Mouse (Mus musculus) kidney, adult 9 months (tissue): ENCODE data around the gene Dhx33.

ENCODE experiments used
- DNase-seq: peaks from one replicate; pipeline ENCODE4 v3.0.0; 2022

The Dhx33 gene

DNA sequence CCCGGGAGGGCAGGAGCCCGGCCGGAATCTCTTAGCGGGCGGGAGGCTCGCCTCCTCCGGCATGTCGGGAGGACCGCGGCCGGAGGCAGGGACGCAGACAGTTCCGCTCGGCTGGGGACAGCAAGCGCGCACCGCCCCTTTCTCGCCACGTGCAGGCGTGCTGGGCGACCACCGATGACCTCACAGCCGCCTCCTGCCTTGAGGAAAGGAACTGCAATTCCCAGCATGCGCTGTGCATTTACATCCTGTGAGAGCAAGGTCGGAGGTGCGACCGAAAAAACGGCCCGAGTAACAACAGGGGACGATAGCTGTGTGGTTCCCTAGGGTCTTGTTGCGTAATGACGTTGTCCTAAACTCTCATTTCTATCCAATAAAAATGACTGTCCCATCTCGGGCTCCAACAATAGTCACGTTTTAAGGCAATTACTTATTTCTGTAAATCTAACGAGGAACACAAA is at the start of gene Dhx33:
Gene Dhx33 (minus strand): TSS at position 122 of the 458 bp plus-strand sequence.
- peak; percentile 98 for DNase-seq

- peak; percentile 10 for DNase-seq
These were observed 48.3 kb upstream of the Dhx33 start for GRCm38 (mm10) chr11:71052554-71052953.

DNA sequence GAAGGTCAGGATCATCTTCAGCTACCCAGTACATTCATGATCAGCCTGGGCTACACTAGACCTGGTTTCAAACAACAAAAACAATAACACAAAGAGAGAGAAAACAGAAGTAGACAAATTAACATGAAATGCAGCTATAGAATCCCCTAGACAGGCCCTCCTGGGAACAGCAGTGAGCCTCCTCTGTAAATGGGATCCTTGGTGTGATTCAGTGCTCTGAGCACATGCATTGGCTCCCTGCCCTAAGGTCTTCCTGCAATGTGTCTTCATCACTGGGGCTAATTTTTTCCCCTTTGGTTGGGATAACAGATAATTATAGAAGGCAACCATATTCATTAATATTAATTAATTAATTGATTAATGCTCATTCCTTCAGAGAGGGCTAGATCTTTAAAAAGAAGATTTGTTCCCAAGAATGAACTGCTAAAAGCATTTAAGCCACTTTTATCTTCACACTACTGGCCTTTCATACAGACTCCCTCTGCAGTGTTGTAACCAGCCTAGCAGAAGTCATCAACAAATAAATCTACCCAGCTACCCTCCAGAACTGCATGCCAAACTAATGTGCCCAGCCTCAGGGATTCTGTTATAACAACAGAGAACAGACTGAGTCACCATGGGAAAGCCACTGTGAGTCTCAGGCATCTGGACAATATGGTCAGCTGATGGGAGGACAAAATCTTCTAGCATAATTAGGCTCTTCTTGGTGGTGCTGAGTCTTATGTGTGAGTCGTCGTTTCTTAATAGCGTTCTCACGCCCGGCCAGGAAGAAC is 35.5 kb upstream of the Dhx33 start:
- no peak for DNase-seq

DNA sequence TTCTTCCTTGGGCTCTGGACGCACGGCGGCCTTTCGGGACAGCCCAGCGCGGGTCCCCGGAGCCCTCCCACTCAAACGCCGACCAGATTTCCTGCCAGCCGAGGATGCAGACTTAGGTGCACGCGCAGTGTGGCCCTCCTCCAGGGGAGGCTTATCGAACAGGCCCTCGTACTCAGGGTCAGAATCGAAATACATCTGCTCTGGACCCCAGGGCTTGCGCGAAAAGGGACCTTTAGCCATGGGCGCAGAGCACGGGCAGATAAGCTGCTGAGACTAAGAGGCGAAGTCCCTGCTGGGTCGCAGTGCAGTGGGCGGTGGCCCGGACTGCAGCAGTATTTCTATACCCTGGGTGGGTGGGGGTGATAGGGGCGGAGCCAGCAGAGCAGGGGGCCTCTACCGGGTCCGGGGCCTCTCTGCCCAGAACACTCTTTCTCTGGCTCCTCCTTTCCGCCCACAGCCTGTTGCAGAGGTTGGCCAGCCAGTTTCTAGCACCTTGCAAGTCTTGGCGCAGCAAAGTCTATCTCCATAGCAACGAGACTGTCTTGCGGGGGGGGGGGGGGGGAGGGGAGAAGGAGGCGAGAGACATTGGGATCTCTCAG is 29.0 kb upstream of the Dhx33 start, which contains the start of gene 6330403K07Rik:
Gene 6330403K07Rik (minus strand): TSS at position 351 of the 599 bp plus-strand sequence.
- DNase-seq, result no peak

DNA sequence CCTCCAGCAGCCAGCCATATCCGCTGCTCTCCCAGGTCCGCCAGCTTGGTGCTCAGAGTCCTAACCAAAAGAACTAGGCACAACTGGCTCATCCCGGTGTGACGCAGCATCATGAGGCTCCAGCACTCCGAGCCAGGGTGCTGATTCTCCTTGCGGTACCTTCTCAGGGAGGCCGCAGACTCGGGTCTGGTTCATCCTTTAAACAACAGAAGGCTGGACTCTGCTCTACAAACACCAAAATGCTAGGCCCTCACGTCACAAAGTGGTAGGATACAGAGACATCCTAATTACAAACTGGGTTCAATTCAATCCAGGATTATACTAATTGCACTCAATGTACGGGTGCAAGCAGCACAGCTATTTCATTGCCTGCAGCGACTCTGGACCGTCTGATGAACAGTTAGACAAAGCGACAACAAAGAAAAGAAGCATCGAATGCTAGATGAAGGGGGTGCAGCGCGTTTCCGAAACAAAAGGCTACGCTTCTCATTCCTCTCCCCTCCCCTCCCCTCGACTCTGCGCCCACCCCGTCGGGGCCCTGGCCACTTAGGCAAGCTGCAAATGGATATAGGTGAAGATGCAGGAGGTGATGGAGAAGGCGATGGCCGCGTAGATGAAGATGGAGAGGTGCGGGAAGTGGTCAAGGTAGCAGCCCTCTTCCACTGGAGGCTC is 28.4 kb upstream of the Dhx33 start:
- DNase-seq, result no peak

- DNase-seq, result no peak
These were observed 27.8 kb upstream of the Dhx33 start for GRCm38 (mm10) chr11:71032070-71032469.

DNA sequence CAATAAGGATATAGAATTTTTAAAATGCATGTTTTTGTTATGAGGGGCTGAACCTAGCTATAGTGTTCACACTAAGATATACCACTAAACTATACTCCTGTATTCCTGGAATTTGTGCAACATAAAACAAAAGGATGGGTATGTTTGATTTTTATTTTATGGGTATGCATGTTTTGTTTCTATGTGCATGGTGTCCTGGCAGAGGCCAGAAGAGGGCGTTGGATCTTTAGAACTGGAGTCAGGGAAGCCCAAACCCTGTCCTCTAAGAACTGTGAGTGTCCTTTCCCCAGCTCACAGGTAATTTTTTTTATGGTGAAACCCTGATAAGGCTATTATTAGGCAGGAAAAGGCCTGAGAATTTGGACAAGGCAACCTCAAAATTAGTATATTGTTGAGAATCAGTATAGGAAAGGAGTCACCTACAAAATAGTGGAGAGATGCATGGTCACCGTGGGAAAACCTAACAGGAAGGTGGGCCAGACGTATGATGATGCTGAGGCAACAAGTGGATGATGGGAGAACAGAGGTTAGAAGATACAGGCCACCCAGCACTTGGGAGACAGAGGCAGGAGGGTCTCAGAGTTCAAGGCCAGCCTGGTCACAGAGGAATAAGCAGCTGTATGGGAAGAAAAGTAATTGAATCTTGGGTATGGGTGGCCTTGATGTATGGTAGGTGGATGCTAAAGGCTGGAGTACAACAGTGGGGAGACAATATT is 25.3 kb upstream of the Dhx33 start:
- DNase-seq, result no peak

GRCm38 (mm10) chr11:71028280-71028679 is 24.0 kb upstream of the Dhx33 start:
- DNase-seq, result no peak

DNA sequence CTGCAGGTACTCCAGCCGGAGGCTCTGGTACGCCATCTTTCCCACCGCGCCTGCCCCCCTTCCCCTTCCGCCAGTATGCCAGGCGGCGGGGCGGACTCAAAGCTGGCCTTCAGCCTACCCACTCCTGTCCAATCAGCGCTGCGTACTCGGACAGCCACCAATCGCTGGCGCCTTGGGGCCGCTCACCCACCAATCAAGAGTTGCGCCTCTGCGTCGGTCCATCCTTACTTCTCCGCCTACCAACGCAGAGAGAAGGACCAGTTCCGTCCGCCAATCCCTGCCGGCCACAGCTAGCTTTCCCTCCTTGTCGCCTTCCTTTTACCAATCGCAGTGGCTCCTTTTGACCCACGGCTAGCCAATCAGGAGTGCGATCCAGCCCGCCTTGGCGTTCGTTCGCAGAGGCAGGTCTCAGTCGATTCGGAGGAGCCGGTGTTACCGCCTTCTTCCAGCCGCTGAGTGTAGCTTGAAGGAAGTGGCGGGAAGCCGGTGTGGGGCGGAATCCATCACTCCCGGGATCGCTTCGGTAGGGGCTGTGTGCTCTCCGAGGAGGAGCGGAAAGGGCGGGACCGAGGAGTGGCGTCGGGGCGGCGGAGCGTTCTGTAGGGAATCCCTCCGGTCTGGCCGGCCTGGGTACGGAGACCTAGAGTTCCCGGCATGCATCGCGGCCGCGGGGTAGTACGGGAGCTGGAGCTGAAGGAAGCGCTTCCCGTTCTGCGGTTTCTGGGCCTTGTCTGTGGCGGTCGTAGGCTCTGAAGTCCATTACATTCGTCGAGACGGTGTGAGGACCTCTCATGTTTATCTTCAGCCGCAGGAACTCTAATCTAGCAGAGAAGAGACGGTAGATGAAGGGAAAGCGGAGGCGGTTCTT is 15.2 kb upstream of the Dhx33 start, which contains the start of the genes Mis12 and Derl2:
Gene Mis12 (plus strand): TSS at position 411 of the 868 bp plus-strand sequence.
Gene Derl2 (minus strand): TSS at position 641 of the 868 bp plus-strand sequence.
- DNase-seq, result peak; percentile 100

DNA sequence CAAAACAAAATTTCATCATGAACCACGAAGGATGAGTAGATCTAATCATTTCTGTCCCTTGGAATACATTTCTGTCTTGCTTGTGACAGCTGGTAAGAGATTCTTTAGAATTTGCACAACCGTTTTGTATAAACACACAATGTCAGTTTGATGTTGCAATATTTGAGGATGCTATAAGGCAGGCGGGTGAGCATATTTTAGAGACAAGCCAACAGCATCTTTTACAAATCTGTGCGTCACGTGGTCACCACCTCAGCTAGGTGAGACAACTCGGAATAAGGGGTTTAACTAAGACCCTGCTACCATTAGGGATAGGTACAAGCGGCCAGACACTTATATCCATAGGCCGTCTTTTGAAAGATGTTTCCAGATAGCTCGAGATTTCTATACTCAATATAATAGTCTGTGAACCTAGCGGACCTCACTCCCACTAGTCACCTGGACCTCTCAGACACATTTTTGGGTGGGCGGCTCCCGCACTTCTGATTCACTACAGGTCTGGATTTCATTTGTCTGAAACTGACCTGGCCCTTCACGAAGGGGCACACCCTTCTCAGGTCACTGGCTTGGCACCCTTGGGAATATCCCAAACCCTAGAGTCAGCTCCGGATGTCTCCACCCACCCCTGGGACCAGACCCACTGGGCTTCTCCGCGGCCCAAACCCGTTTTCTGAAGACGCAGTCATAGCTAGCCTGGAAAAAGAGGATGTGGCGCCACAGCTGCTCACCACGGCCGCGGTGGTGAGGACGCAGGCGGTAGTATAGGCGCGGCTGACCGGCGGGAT is 14.4 kb upstream of the Dhx33 start:
- DNase-seq, result no peak

- no peak for DNase-seq
These were observed 12.8 kb upstream of the Dhx33 start for GRCm38 (mm10) chr11:71017051-71017450.

GRCm38 (mm10) chr11:71012743-71013142 is 8.5 kb upstream of the Dhx33 start:
- no peak for DNase-seq

DNA sequence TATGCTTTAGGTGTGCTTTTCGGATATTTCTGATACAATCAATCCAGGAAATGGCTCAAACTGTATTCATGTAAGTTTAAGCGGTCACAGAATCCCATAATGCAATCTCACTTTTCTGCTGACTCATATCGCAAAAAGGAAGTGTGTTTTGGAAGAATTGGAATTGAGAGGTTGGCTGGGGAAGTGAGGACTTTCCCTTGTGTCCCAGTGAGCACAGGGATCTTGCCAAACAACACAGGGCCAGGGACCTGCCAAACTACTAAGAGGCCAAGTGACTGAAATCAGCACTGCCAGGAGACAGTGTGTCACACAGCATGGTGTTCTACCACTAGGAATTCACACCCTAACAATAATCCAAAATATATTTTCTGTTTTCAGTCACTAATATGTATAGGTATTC is 4.1 kb upstream of the Dhx33 start:
- DNase-seq, result no peak

DNA sequence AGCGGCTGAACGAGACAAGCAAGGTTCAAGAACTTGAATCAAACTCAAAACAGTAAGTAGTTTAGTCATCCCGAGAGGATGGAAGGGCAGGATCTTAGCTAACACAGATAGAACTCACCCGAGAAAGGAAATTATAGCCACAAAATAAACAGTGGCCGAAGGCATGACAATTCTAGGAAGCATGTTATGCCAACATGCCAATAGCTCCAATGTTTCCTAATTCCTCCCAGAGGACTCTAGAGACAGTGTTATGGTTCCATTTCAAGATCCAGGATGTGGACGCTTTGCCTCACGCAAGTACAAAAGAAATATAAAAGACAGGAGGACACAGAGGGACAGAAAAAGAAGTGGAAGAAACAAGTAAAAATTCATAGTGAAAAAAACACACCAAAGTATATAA is 3.6 kb upstream of the Dhx33 start:
- DNase-seq, result no peak

DNA sequence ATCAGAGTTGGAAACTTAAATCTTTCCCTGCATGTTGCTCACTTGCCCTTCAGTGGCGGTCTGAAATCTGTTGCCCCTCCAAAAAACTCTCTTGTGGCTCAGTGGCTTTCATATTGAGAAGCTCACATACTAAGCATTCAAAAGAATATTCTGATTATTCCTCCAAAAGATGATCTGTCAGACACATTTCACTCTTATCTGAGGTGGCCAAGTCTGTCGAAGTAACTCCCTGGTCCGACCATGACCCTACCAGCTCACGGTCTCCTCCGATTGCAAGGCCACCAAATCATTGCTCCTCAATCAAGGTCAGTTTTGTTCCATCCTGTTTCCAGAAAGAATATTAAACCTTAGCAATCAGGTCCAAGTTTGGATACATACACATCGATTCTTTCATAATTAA is 2.8 kb upstream of the Dhx33 start:
- DNase-seq, result no peak

- DNase-seq, result no peak
These were observed 809 bp upstream of the Dhx33 start for GRCm38 (mm10) chr11:71005046-71005445.

GRCm38 (mm10) chr11:71003611-71004315 is 474 bp downstream of the Dhx33 start:
- DNase-seq, result no peak

- DNase-seq, result no peak
These were observed 3.1 kb downstream of the Dhx33 start for GRCm38 (mm10) chr11:71001167-71001566.

DNA sequence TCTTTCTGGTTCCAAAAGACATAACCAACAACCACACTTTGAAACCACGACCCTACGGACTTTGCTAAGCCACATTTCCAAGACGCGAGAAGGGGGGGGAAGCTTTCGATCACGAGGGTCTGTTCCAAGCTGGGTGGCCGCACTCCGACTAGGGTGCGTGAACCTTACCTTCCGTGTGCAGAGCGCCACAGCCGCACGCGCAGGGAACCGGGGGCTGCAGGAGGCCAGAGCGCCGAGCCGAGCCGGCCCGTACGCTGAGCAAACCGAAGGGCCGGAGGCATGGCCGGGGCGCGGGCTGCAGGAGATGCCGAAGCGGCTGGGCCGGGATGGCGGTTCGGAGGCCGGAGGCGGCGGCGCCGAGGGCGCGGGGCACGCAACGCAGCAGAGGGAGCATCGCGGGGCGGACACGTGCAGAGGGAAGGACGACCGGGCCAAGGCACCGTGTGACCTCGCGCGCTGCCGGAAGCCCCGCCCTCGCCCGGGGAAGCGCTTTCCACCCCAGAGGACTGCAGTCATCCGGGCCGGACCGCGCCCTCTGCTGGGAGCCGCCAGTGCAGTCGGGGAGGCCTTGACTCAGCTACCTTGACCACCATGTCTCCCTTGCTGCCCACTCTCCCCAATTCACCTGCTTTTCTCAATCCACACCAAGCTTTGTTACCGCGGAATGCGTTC is 21.5 kb downstream of the Dhx33 start, which contains the start of gene C1qbp:
Gene C1qbp (minus strand): TSS at position 470 of the 672 bp plus-strand sequence.
- peak; percentile 94 for DNase-seq

- no peak for DNase-seq
These were observed 22.2 kb downstream of the Dhx33 start for GRCm38 (mm10) chr11:70982030-70982429.
